Mouse (Mus musculus) testis, adult 2 months (tissue): Measurements from ENCODE around the gene Ihh. TPM values are rescaled to one million over a fixed set of nuclear protein-coding genes. Genes with fewer than 3 reads are reported as not detected.

Experiments used
- H3K27ac ChIP-seq: fragments of 200-500 bp; 2 replicates; pipeline ENCODE4 v1.5.1; 2012; ENCODE audit warnings: low read depth, low read length; ENCODE audit not compliant: control insufficient read depth, insufficient read depth
- H3K27me3 ChIP-seq: fragments of 200-500 bp; 2 replicates; pipeline ENCODE4 v1.6.1; 2012; ENCODE audit warnings: mild to moderate bottlenecking, low read length, moderate library complexity; ENCODE audit not compliant: control insufficient read depth, insufficient read depth
- H3K36me3 ChIP-seq: fragments of 200-500 bp; 2 replicates; pipeline ENCODE4 v1.6.1; 2012; ENCODE audit warnings: mild to moderate bottlenecking, low read length; ENCODE audit not compliant: control insufficient read depth, insufficient read depth
- H3K4me1 ChIP-seq: fragments of 200-500 bp; 2 replicates; pipeline ENCODE4 v1.6.1; 2012; ENCODE audit warnings: low read length; ENCODE audit not compliant: control insufficient read depth, insufficient read depth
- H3K4me3 ChIP-seq: fragments of 200-500 bp; 2 replicates; pipeline ENCODE4 v1.5.1; 2012; ENCODE audit warnings: low read depth, mild to moderate bottlenecking, low read length, moderate library complexity, mixed read lengths; ENCODE audit not compliant: control insufficient read depth
- CTCF ChIP-seq: fragments of 200-500 bp; IDR thresholded peaks from 2 replicates; pipeline ENCODE4 v1.5.1; 2012; ENCODE audit warnings: low read depth, mild to moderate bottlenecking, inconsistent platforms, low read length, moderate library complexity; ENCODE audit not compliant: control insufficient read depth, insufficient read depth, insufficient replicate concordance
- POLR2A ChIP-seq: fragments of 200-500 bp; IDR thresholded peaks from 2 replicates; pipeline ENCODE4 v1.6.1; 2012; ENCODE audit warnings: low read depth, mild to moderate bottlenecking, inconsistent platforms, low read length, moderate library complexity; ENCODE audit not compliant: control insufficient read depth
- polyA plus RNA-seq: library from polyadenylated mRNA; depleted of rRNA; stranded (reverse); fragments of >200 nt; gene quantifications from 2 replicates; pipeline ENCODE4 v1.2.3, GENCODE M21; 2012; rRNA removed

Gene Ihh
- polyA plus RNA-seq, result 0.43 and 0.94 TPM in 2 replicates

GRCm38 (mm10) chr1:74951556-74952210 lies at the start of gene Ihh:
TSS of gene Ihh (minus strand) at chr1:74951672.
- H3K4me3 ChIP-seq, result peak within 1 kb of the TSS; percentile 46
- peaks cover 12% of the 10 kb centered on the region for H3K27me3 ChIP-seq
- H3K36me3 ChIP-seq, result no peaks in the 10 kb centered on the region
- peaks cover 39% of the 10 kb centered on the region for H3K4me1 ChIP-seq
- H3K27ac ChIP-seq, result no peak within 1 kb of the TSS
- TF ChIP-seq POLR2A (no peak), CTCF (no peak)

- no peak for TF ChIP-seq POLR2A
- TF ChIP-seq CTCF, result no peak
- H3K36me3 ChIP-seq, result no peaks in the 10 kb centered on the region
- H3K4me1 ChIP-seq, result no peaks in the 10 kb centered on the region
- no peak overlapping the region for H3K27ac ChIP-seq
- no peaks in the 10 kb centered on the region for H3K27me3 ChIP-seq
- H3K4me3 ChIP-seq, result no peak overlapping the region
Observed at GRCm38 (mm10) chr1:75001183-75001582, 49.7 kb upstream of the Ihh start.

GRCm38 (mm10) chr1:75000496-75000895 lies 49.0 kb upstream of the Ihh start:
- Histone ChIP-seq H3K36me3 (no peaks in the 10 kb centered on the region), H3K4me3 (no peak overlapping the region), H3K4me1 (no peaks in the 10 kb centered on the region), H3K27ac (no peak overlapping the region), H3K27me3 (no peaks in the 10 kb centered on the region)
- TF ChIP-seq POLR2A, result no peak
- peak; percentile 30; the same call in 1 of the 2 replicates for TF ChIP-seq CTCF

- Histone ChIP-seq H3K27ac (no peak overlapping the region), H3K4me1 (no peaks in the 10 kb centered on the region), H3K36me3 (no peaks in the 10 kb centered on the region), H3K27me3 (no peaks in the 10 kb centered on the region), H3K4me3 (no peak overlapping the region)
- TF ChIP-seq POLR2A (no peak), CTCF (no peak)
Observed at GRCm38 (mm10) chr1:74999173-74999572, 47.7 kb upstream of the Ihh start.

- TF ChIP-seq POLR2A (no peak), CTCF (no peak)
- H3K4me3 ChIP-seq, result no peak overlapping the region
- no peaks in the 10 kb centered on the region for H3K4me1 ChIP-seq
- H3K27me3 ChIP-seq, result no peaks in the 10 kb centered on the region
- no peaks in the 10 kb centered on the region for H3K36me3 ChIP-seq
- no peak overlapping the region for H3K27ac ChIP-seq
Observed at GRCm38 (mm10) chr1:74997231-74997630, 45.8 kb upstream of the Ihh start.

- no peak for TF ChIP-seq CTCF
- TF ChIP-seq POLR2A, result no peak
- no peak overlapping the region for H3K27ac ChIP-seq
Observed at GRCm38 (mm10) chr1:74977001-74977400, 25.5 kb upstream of the Ihh start.

GRCm38 (mm10) chr1:74975936-74976335 lies 24.5 kb upstream of the Ihh start:
- Histone ChIP-seq H3K27me3 (no peaks in the 10 kb centered on the region), H3K4me1 (no peaks in the 10 kb centered on the region), H3K36me3 (no peaks in the 10 kb centered on the region), H3K4me3 (no peak overlapping the region), H3K27ac (no peak overlapping the region)
- TF ChIP-seq POLR2A (no peak), CTCF (no peak)

More at GRCm38 (mm10) chr1:74977001-74977400, 25.5 kb upstream of the Ihh start:
- H3K4me1 ChIP-seq, result no peaks in the 10 kb centered on the region
- H3K27me3 ChIP-seq, result no peaks in the 10 kb centered on the region
- no peaks in the 10 kb centered on the region for H3K36me3 ChIP-seq
- H3K4me3 ChIP-seq, result no peak overlapping the region
